Mouse (Mus musculus): ENCODE data around the gene Cdh13. TPM values are rescaled to one million over a fixed set of nuclear protein-coding genes. Genes with fewer than 3 reads are reported as not detected.

Gene Cdh13
- polyA plus RNA-seq, 1 experiment from 2014 or later, result 18.5 TPM

GRCm38 (mm10) chr8:119180626-119181025 is 897.1 kb downstream of the Cdh13 start:
- Histone ChIP-seq H3K4me2 (replicated peaks; ENCODE audit: low read depth) (no peak overlapping the region), H3K9ac (ENCODE audit: low read length) (no peak overlapping the region), H3K4me3 (ENCODE audit: low read depth, low read length) (no peak overlapping the region), H3K36me3 (ENCODE audit: control insufficient read depth, insufficient read depth, low read length) (no peaks in the 10 kb centered on the region), H3K27me3 (ENCODE audit: control insufficient read depth, insufficient read depth, low read length) (no peaks in the 10 kb centered on the region), H3K4me1 (replicated peaks; ENCODE audit: control insufficient read depth, insufficient read depth) (no peaks in the 10 kb centered on the region), H3K9me3 (ENCODE audit: control insufficient read depth, low read length) (no peaks in the 10 kb centered on the region), H3K27ac (replicated peaks) (no peak overlapping the region)
- WGBS, result 48% methylated on average over 13 of the region's 13 CpGs
- ATAC-seq (ENCODE audit: low FRiP score, low TSS enrichment) (no peak), DNase-seq (ENCODE audit: low spot score) (peak; percentile 56)
- TF ChIP-seq CTCF (IDR thresholded peaks at IDR 0.05; ENCODE audit: low read depth) (no peak), EP300 (optimal IDR thresholded peaks at IDR 0.05) (no peak)

- DNase-seq (ENCODE audit: low spot score), result peak; percentile 37
- WGBS, result 63% methylated on average over 8 of the region's 8 CpGs
Observed at GRCm38 (mm10) chr8:119195695-119196094, 912.2 kb downstream of the Cdh13 start.

DNA sequence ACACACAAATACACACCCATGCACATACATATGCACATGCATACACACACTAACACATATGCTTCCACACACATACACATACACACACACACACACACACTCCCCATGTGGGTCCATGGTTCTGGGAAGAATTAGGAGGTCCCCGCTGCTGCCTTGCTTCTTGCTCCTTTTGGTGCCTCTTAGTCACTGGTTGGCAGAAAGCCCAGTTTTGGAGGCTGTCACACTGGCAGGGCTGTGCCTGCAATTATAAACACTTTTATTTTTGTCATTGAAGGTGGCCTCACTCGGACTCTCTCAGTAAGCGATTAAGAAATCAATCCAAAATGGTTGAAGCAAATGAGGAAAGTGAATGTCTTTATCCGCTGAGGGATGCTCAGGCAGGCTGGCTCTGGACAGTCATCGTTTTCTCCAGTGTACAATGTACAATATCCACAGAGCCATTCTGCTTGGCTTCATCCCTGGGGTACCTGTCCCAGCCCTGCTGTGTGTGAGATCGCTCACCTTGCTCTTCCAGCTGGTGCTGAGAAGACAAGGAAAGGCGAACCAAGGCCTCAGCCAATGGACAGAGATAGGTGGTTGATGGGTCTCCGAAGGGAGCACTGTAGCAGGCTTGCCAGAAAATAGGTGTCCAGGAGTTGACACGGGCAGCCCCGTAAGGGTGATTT is 913.1 kb downstream of the Cdh13 start:
- DNase-seq (ENCODE audit: low spot score) (no peak), ATAC-seq (ENCODE audit: low FRiP score, low TSS enrichment) (no peak)

More at GRCm38 (mm10) chr8:119195695-119196094, 912.2 kb downstream of the Cdh13 start:
- H3K9ac ChIP-seq (ENCODE audit: low read length), result no peak overlapping the region
- H3K36me3 ChIP-seq (ENCODE audit: control insufficient read depth, insufficient read depth, low read length), result no peaks in the 10 kb centered on the region
- H3K4me1 ChIP-seq (replicated peaks; ENCODE audit: control insufficient read depth, insufficient read depth), result no peaks in the 10 kb centered on the region
- ATAC-seq (ENCODE audit: low FRiP score, low TSS enrichment), result no peak
- H3K9me3 ChIP-seq (ENCODE audit: control insufficient read depth, low read length), result no peaks in the 10 kb centered on the region
- no peak overlapping the region for H3K27ac ChIP-seq (replicated peaks)
- no peak overlapping the region for H3K4me3 ChIP-seq (ENCODE audit: low read depth, low read length)
- no peaks in the 10 kb centered on the region for H3K27me3 ChIP-seq (ENCODE audit: control insufficient read depth, insufficient read depth, low read length)
- H3K4me2 ChIP-seq (replicated peaks; ENCODE audit: low read depth), result no peak overlapping the region
- no peak for TF ChIP-seq EP300 (optimal IDR thresholded peaks at IDR 0.05)
- peak; percentile 67 for TF ChIP-seq CTCF (IDR thresholded peaks at IDR 0.05; ENCODE audit: low read depth)

GRCm38 (mm10) chr8:119208567-119208966 is 925.0 kb downstream of the Cdh13 start:
- Histone ChIP-seq H3K4me2 (replicated peaks; ENCODE audit: low read depth) (no peak overlapping the region), H3K27me3 (ENCODE audit: control insufficient read depth, insufficient read depth, low read length) (no peaks in the 10 kb centered on the region), H3K4me3 (ENCODE audit: low read depth, low read length) (no peak overlapping the region), H3K36me3 (ENCODE audit: control insufficient read depth, insufficient read depth, low read length) (no peaks in the 10 kb centered on the region), H3K4me1 (replicated peaks; ENCODE audit: control insufficient read depth, insufficient read depth) (no peaks in the 10 kb centered on the region), H3K9ac (ENCODE audit: low read length) (no peak overlapping the region), H3K27ac (replicated peaks) (no peak overlapping the region), H3K9me3 (ENCODE audit: control insufficient read depth, low read length) (no peaks in the 10 kb centered on the region)
- DNase-seq (ENCODE audit: low spot score) (no peak), ATAC-seq (ENCODE audit: low FRiP score, low TSS enrichment) (no peak)
- 81% methylated on average over 9 of the region's 9 CpGs for WGBS
- no peak for TF ChIP-seq EP300 (optimal IDR thresholded peaks at IDR 0.05)
- no peak for TF ChIP-seq CTCF (IDR thresholded peaks at IDR 0.05; ENCODE audit: low read depth)

More for the DNA sequence above, 913.1 kb downstream of the Cdh13 start:
- TF ChIP-seq EP300 (optimal IDR thresholded peaks at IDR 0.05), result no peak
- no peak for TF ChIP-seq CTCF (IDR thresholded peaks at IDR 0.05; ENCODE audit: low read depth)
- Histone ChIP-seq H3K36me3 (ENCODE audit: control insufficient read depth, insufficient read depth, low read length) (no peaks in the 10 kb centered on the region), H3K27me3 (ENCODE audit: control insufficient read depth, insufficient read depth, low read length) (no peaks in the 10 kb centered on the region), H3K9me3 (ENCODE audit: control insufficient read depth, low read length) (no peaks in the 10 kb centered on the region), H3K4me3 (ENCODE audit: low read depth, low read length) (no peak overlapping the region), H3K9ac (ENCODE audit: low read length) (no peak overlapping the region), H3K27ac (replicated peaks) (no peak overlapping the region), H3K4me2 (replicated peaks; ENCODE audit: low read depth) (no peak overlapping the region), H3K4me1 (replicated peaks; ENCODE audit: control insufficient read depth, insufficient read depth) (no peaks in the 10 kb centered on the region)
- 73% methylated on average over 10 of the region's 10 CpGs for WGBS

DNA sequence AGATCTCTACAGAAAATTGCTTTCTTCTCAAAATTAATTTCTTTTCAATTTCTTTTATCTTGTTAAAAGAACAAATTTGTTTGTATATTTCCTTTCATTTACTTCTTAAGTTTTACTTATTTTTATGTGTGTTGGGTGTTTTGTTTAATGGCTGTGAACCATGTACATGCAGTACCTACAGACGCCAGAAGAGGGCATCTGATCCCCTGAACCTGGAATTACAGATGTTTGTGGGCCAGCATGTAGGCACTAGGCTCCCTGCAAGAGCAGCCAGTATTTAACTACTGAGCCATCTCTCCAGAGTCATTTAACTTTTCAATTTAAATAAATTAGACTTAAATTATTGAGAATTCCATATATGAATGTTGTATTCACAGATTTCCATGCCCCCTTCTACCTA is 941.0 kb downstream of the Cdh13 start:
- Histone ChIP-seq H3K9me3 (ENCODE audit: control insufficient read depth, low read length) (no peaks in the 10 kb centered on the region), H3K4me1 (replicated peaks; ENCODE audit: control insufficient read depth, insufficient read depth) (no peaks in the 10 kb centered on the region), H3K9ac (ENCODE audit: low read length) (no peak overlapping the region), H3K4me3 (ENCODE audit: low read depth, low read length) (no peak overlapping the region), H3K4me2 (replicated peaks; ENCODE audit: low read depth) (no peak overlapping the region), H3K27me3 (ENCODE audit: control insufficient read depth, insufficient read depth, low read length) (no peaks in the 10 kb centered on the region), H3K36me3 (ENCODE audit: control insufficient read depth, insufficient read depth, low read length) (no peaks in the 10 kb centered on the region), H3K27ac (replicated peaks) (no peak overlapping the region)
- ATAC-seq (ENCODE audit: low FRiP score, low TSS enrichment) (no peak), DNase-seq (ENCODE audit: low spot score) (peak; percentile 38)
- peak; percentile 76 for TF ChIP-seq CTCF (IDR thresholded peaks at IDR 0.05; ENCODE audit: low read depth)
- no peak for TF ChIP-seq EP300 (optimal IDR thresholded peaks at IDR 0.05)
- WGBS, result 5% methylated on average over 1 of the region's 1 CpGs

DNA sequence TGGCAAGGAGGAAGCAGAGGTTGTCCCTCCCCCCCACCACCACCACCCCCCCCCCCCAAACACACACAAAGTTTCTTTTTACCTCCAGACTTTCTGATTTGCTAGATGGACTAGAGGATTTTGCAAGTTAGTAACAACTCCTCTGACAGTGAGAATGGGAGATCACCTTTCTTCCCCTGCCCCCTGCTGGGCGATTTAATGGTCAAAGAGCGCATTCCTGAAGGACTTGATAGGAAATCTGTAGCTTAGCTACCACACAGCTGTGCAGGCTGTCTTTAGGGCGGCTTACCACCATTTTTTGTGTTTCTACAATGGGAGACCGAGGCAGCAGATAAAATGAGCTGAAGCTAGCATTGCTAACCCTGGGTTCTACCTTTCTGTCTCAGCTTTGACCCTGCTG is 961.6 kb downstream of the Cdh13 start:
- no peak overlapping the region for H3K4me3 ChIP-seq (ENCODE audit: low read depth, low read length)
- DNase-seq (ENCODE audit: low spot score), result no peak
- H3K27me3 ChIP-seq (ENCODE audit: control insufficient read depth, insufficient read depth, low read length), result no peaks in the 10 kb centered on the region
- 57% methylated on average over 4 of the region's 4 CpGs for WGBS
- no peak for ATAC-seq (ENCODE audit: low FRiP score, low TSS enrichment)
- no peak overlapping the region for H3K4me2 ChIP-seq (replicated peaks; ENCODE audit: low read depth)
- H3K9me3 ChIP-seq (ENCODE audit: control insufficient read depth, low read length), result no peaks in the 10 kb centered on the region
- H3K9ac ChIP-seq (ENCODE audit: low read length), result no peak overlapping the region
- TF ChIP-seq EP300 (optimal IDR thresholded peaks at IDR 0.05) (no peak), CTCF (IDR thresholded peaks at IDR 0.05; ENCODE audit: low read depth) (no peak)
- H3K27ac ChIP-seq (replicated peaks), result no peak overlapping the region
- no peaks in the 10 kb centered on the region for H3K4me1 ChIP-seq (replicated peaks; ENCODE audit: control insufficient read depth, insufficient read depth)
- H3K36me3 ChIP-seq (ENCODE audit: control insufficient read depth, insufficient read depth, low read length), result no peaks in the 10 kb centered on the region

Measured in stomach, postnatal 0 days (tissue).